Mouse (Mus musculus) liver, embryonic 12.5 days (tissue): ENCODE data around the gene Uimc1. TPM values are rescaled to one million over a fixed set of nuclear protein-coding genes. Genes with fewer than 3 reads are reported as not detected.
"Not testable (repeated sequence)": the region's sequence is repeated elsewhere in the genome, so short reads cannot be mapped to it uniquely, and the experiment has no call there.

ENCODE experiments used
- ATAC-seq: fragments of 200-750 bp; cut with Nextera tagmentation; 2 replicates; pipeline ENCODE4 v1.8.0; 2017; ENCODE audit warnings: moderate number of reproducible peaks, mild to moderate bottlenecking, moderate library complexity
- H3K27ac ChIP-seq: fragments of 300-500 bp; sonication (generic); 2 replicates; pipeline ENCODE4 v1.5.1; 2016; ENCODE audit warnings: mild to moderate bottlenecking
- H3K27me3 ChIP-seq: fragments of 300-500 bp; sonication (generic); replicated peaks from 2 replicates; pipeline ENCODE4 v1.6.1; 2016; ENCODE audit warnings: mild to moderate bottlenecking, moderate library complexity
- H3K36me3 ChIP-seq: fragments of 300-500 bp; sonication (generic); 2 replicates; pipeline ENCODE4 v1.6.1; 2016; ENCODE audit warnings: mild to moderate bottlenecking, moderate library complexity
- H3K4me1 ChIP-seq: fragments of 300-500 bp; sonication (generic); 2 replicates; pipeline ENCODE4 v1.6.1; 2016
- H3K4me2 ChIP-seq: fragments of 300-500 bp; sonication (generic); 2 replicates; pipeline ENCODE4 v1.6.1; 2016; ENCODE audit warnings: mild to moderate bottlenecking, moderate library complexity
- H3K4me3 ChIP-seq: fragments of 300-500 bp; sonication (generic); 2 replicates; pipeline ENCODE4 v1.5.1; 2016; ENCODE audit warnings: mild to moderate bottlenecking, moderate library complexity
- H3K9ac ChIP-seq: fragments of 300-500 bp; sonication (generic); 2 replicates; pipeline ENCODE4 v1.6.1; 2016; ENCODE audit warnings: mild to moderate bottlenecking, moderate library complexity
- H3K9me3 ChIP-seq: fragments of 300-500 bp; sonication (generic); replicated peaks from 2 replicates; pipeline ENCODE4 v1.6.1; 2016; ENCODE audit warnings: mild to moderate bottlenecking, moderate library complexity
- WGBS: fragments of 180-500 bp; shearing (Covaris S2); methylation state at CpG from one replicate; pipeline ENCODE4 v1.1.7; 2016; ENCODE audit not compliant: insufficient replicate concordance; 5-methylcytosine and 5-hydroxymethylcytosine counted together
- polyA plus RNA-seq: library from polyadenylated mRNA; unstranded; fragments of >200 nt; fragmentation: Nextera tagmentation; extraction: Ambion mirVana; gene quantifications from 2 replicates; pipeline ENCODE4 v1.2.1, GENCODE M21; 2016

The Uimc1 gene
- polyA plus RNA-seq, 1 experiment from 2014 or later = 18.4 TPM

DNA sequence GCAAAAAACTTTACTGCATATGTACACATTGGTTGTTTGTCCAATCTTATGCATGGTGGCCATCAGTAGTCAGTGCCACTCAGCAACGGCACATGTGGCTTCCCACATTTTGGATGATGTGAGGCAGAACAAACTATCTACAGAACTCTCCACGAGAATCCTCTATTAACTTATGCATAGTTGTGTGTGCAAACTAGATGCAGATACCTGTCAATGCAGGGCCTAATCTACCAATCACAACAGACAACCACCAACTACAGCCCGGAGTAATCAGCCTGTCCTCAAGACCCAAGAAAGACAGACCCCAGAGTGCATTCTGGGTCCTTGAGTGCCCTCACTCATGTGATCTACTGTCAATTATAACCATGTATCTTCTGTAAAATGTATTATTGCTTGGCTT, 2.3 kb upstream of the Uimc1 start:
- Histone ChIP-seq H3K4me3 (no peak overlapping the region), H3K4me1 (peaks cover 45% of the 10 kb centered on the region), H3K9me3 (0 out of 2 replicates have a peak, but pooled peaks cover 3% of the 10 kb centered on the region), H3K36me3 (peaks cover 5% of the 10 kb centered on the region), H3K27ac (no peak overlapping the region), H3K27me3 (no peaks in the 10 kb centered on the region), H3K9ac (no peak overlapping the region), H3K4me2 (no peak overlapping the region)
- WGBS = 88% methylated on average over 3 of the region's 3 CpGs
- no peak for ATAC-seq

DNA sequence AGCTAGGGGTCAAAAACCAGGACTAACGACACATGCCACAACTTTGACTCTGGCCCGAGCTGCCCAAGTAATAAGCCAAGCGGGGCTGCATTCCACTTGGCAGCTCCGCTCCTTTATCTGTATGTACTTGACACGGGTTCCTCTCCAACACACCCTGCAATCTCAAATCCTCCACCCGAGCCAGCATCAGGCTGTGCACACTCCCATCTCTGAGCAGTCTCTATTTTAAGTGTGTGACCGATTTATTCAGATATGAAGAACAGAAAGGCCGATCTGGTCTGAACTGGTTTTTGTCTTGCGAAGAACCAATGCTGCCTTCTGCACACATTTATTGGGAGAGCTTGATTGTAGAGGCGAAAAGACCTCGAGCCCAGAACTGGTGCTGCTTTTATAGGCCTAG, 1.5 kb upstream of the Uimc1 start:
- 80% methylated on average over 11 of the region's 11 CpGs for WGBS
- 0 out of 2 replicates have a peak, but pooled peaks cover 3% of the 10 kb centered on the region for H3K9me3 ChIP-seq
- H3K27ac ChIP-seq = no peak overlapping the region
- H3K4me3 ChIP-seq = no peak overlapping the region
- no peak overlapping the region for H3K9ac ChIP-seq
- no peaks in the 10 kb centered on the region for H3K27me3 ChIP-seq
- no peaks in the 10 kb centered on the region for H3K36me3 ChIP-seq
- H3K4me2 ChIP-seq = no peak overlapping the region
- peaks cover 37% of the 10 kb centered on the region for H3K4me1 ChIP-seq
- ATAC-seq = no peak

DNA sequence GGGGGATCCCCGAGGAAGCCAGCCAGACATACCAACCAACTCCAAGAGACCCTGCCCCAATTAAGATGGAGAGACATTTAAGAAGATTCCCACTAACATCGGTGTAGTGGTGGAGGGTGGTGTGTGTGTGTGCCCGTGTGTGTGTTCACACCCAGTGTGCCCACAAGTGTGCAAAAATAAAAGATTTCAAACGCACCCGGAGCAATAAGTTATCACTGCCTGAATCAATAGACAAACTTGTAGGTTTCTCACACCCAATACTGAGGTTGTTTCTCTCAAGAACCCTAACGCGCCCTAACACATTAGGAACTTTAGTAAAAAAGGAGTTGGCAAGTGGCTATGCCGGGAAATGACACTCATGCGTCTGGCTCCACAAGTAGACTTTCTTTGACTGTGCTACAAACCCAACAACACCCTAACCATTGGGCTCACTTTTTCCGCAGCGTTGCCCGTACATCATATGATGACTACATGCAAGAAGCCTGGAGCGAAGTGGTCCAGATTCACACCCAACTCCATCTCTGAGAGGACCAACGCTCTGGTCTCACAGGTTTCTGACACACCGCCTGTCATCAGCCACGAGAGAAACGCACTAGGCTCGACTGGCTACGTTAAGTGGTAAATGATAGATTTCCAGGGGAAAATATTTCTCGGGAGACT, 904 bp downstream of the Uimc1 start:
- peak overlapping the region; percentile 95 for H3K9ac ChIP-seq
- H3K27ac ChIP-seq = peak overlapping the region; percentile 94
- WGBS = 21% methylated on average over 20 of the region's 20 CpGs
- ATAC-seq = peak; percentile 12; the same call in 1 of the 2 replicates
- peak overlapping the region; percentile 87 for H3K4me3 ChIP-seq
- H3K4me1 ChIP-seq = peaks cover 23% of the 10 kb centered on the region
- no peaks in the 10 kb centered on the region for H3K27me3 ChIP-seq
- no peaks in the 10 kb centered on the region for H3K36me3 ChIP-seq
- H3K4me2 ChIP-seq = peak overlapping the region; percentile 75
- H3K9me3 ChIP-seq = 0 out of 2 replicates have a peak, but pooled peaks cover 3% of the 10 kb centered on the region

DNA sequence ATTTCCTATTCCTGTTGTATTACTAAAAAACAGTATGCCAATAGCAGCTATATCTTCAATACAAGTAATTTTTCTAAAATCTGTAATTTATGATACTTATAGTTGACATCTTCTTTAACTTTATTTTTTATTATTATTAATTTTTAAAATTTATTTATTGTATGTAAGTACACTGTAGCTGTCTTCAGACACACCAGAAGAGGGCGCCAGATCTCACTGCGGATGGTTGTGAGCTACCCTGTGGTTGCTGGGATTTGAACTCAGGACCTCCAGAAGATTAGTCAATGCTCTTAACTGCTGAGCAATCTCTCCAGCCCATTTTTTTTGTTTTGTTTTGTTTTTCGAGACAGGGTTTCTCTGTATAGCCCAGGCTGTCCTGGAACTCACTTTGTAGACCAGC, 2.3 kb downstream of the Uimc1 start:
- H3K9me3 ChIP-seq, H3K27ac ChIP-seq, H3K36me3 ChIP-seq, H3K4me2 ChIP-seq, H3K4me3 ChIP-seq, H3K27me3 ChIP-seq, ATAC-seq, H3K9ac ChIP-seq: not testable (repeated sequence)
- H3K4me1 ChIP-seq = peaks cover 15% of the 10 kb centered on the region
- 79% methylated on average over 3 of the region's 3 CpGs for WGBS

GRCm38 (mm10) chr13:55092588-55092987, 7.5 kb downstream of the Uimc1 start:
- H3K4me3 ChIP-seq = no peak overlapping the region
- H3K36me3 ChIP-seq = peaks cover 41% of the 10 kb centered on the region
- H3K4me1 ChIP-seq = peaks cover 3% of the 10 kb centered on the region; the same call in 1 of the 2 replicates
- no peak overlapping the region for H3K4me2 ChIP-seq
- no peak overlapping the region for H3K27ac ChIP-seq
- no peaks in the 10 kb centered on the region for H3K27me3 ChIP-seq
- no peak overlapping the region for H3K9ac ChIP-seq
- H3K9me3 ChIP-seq = no peaks in the 10 kb centered on the region
- no peak for ATAC-seq
- 87% methylated on average over 4 of the region's 4 CpGs for WGBS

DNA sequence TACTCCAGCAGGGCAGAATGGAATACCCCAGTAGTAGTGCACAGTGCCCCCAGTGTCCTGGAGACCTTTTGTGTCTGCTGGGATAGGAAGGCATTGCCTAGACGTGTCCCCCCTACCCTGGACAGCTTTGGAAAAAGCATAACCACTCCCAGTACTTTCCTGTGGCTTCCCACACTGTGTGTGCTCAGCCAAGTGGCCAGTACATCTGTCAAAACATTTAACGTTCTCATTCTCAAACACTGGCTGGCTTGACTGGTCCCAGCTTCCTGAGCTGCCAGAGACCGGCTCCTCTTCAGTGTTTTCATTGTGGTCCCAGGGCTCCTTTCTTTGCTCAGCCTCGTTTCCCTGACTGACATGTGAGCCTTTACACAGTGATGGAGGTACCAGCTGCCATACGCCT, 24.5 kb downstream of the Uimc1 start:
- WGBS = 72% methylated on average over 5 of the region's 5 CpGs
- no peaks in the 10 kb centered on the region for H3K27me3 ChIP-seq
- no peaks in the 10 kb centered on the region for H3K9me3 ChIP-seq
- H3K4me2 ChIP-seq = no peak overlapping the region
- H3K36me3 ChIP-seq = peaks cover 53% of the 10 kb centered on the region
- no peak for ATAC-seq
- no peaks in the 10 kb centered on the region for H3K4me1 ChIP-seq
- H3K27ac ChIP-seq = no peak overlapping the region
- H3K9ac ChIP-seq = no peak overlapping the region
- H3K4me3 ChIP-seq = no peak overlapping the region

- no peak overlapping the region for H3K27ac ChIP-seq
- no peak for ATAC-seq
- H3K9ac ChIP-seq = no peak overlapping the region
- 14% methylated on average over 3 of the region's 3 CpGs for WGBS
- H3K27me3 ChIP-seq = no peaks in the 10 kb centered on the region
- peaks cover 41% of the 10 kb centered on the region for H3K36me3 ChIP-seq
- no peak overlapping the region for H3K4me3 ChIP-seq
- H3K4me2 ChIP-seq = no peak overlapping the region
- no peaks in the 10 kb centered on the region for H3K9me3 ChIP-seq
- peaks cover 5% of the 10 kb centered on the region; the same call in 1 of the 2 replicates for H3K4me1 ChIP-seq
Observed at GRCm38 (mm10) chr13:55071322-55071721, 28.8 kb downstream of the Uimc1 start.

- no peak overlapping the region for H3K4me3 ChIP-seq
- no peak overlapping the region for H3K27ac ChIP-seq
- no peaks in the 10 kb centered on the region for H3K27me3 ChIP-seq
- ATAC-seq = no peak
- H3K9ac ChIP-seq = no peak overlapping the region
- H3K9me3 ChIP-seq = no peaks in the 10 kb centered on the region
- peaks cover 5% of the 10 kb centered on the region; the same call in 1 of the 2 replicates for H3K4me1 ChIP-seq
- no peak overlapping the region for H3K4me2 ChIP-seq
- 67% methylated on average over 7 of the region's 7 CpGs for WGBS
- H3K36me3 ChIP-seq = peaks cover 35% of the 10 kb centered on the region
Observed at GRCm38 (mm10) chr13:55069719-55070118, 30.4 kb downstream of the Uimc1 start.

DNA sequence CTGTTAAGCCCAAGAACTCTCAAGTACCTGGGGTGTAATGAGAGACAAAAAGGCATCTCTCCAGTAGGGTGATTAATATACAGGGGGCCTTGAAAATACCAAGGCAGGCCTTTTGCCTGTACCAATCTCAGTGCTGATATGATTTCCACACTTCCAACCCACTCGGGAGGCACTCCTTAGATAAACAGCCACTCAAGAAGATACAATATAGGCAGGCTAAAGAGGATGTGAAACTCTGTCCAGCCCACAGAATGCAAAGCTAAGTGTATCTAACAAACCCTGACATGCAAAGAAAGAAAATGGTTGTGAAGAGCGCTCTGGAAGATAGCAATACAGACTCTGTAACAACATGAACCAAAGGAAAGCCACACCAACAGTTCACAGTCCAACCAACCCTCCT, 36.8 kb downstream of the Uimc1 start:
- no peak overlapping the region for H3K27ac ChIP-seq
- H3K9me3 ChIP-seq = no peaks in the 10 kb centered on the region
- H3K4me2 ChIP-seq = no peak overlapping the region
- WGBS = 63% methylated on average over 2 of the region's 2 CpGs
- H3K9ac ChIP-seq = no peak overlapping the region
- H3K27me3 ChIP-seq = no peaks in the 10 kb centered on the region
- H3K36me3 ChIP-seq = peaks cover 36% of the 10 kb centered on the region
- 0 out of 2 replicates have a peak, but pooled peaks cover 2% of the 10 kb centered on the region for H3K4me1 ChIP-seq
- H3K4me3 ChIP-seq = no peak overlapping the region
- no peak for ATAC-seq

GRCm38 (mm10) chr13:55058042-55058441, 42.1 kb downstream of the Uimc1 start:
- ATAC-seq = no peak
- no peaks in the 10 kb centered on the region for H3K27me3 ChIP-seq

DNA sequence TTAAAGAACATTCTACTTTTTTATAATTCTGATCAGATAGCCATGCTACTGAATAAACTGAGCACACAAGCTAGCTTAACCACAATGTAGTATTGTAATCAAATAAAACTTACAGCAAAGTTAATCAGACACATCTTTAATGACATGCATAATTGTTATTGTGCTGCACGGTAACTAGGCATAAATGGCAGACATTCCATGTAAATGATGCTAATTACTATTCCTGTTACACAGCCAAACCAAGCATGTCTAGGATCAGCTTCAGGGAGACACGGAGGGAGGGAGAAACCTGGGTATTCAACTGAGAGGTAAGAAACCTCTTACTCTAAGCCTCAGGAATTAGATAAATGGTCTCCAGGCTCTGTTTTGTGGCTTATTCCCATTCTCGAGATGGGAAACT, 52.4 kb downstream of the Uimc1 start:
- Histone ChIP-seq H3K27me3 (no peaks in the 10 kb centered on the region), H3K27ac (no peak overlapping the region), H3K4me2 (no peak overlapping the region), H3K4me1 (no peaks in the 10 kb centered on the region), H3K9me3 (no peaks in the 10 kb centered on the region), H3K9ac (no peak overlapping the region), H3K36me3 (peaks cover 53% of the 10 kb centered on the region), H3K4me3 (no peak overlapping the region)
- no peak for ATAC-seq
- WGBS = 86% methylated on average over 3 of the region's 3 CpGs

More at GRCm38 (mm10) chr13:55058042-55058441, 42.1 kb downstream of the Uimc1 start:
- Histone ChIP-seq H3K4me1 (no peaks in the 10 kb centered on the region), H3K4me3 (no peak overlapping the region), H3K27ac (no peak overlapping the region), H3K9me3 (no peaks in the 10 kb centered on the region), H3K36me3 (peaks cover 42% of the 10 kb centered on the region), H3K9ac (no peak overlapping the region), H3K4me2 (no peak overlapping the region)
- 89% methylated on average over 2 of the region's 2 CpGs for WGBS

GRCm38 (mm10) chr13:55040016-55040415, 60.1 kb downstream of the Uimc1 start:
- Histone ChIP-seq H3K4me2 (no peak overlapping the region), H3K9ac (no peak overlapping the region), H3K4me1 (no peaks in the 10 kb centered on the region), H3K27me3 (no peaks in the 10 kb centered on the region), H3K36me3 (peaks cover 28% of the 10 kb centered on the region), H3K27ac (no peak overlapping the region), H3K9me3 (no peaks in the 10 kb centered on the region), H3K4me3 (no peak overlapping the region)
- ATAC-seq = no peak
- WGBS = 78% methylated on average over 2 of the region's 2 CpGs

DNA sequence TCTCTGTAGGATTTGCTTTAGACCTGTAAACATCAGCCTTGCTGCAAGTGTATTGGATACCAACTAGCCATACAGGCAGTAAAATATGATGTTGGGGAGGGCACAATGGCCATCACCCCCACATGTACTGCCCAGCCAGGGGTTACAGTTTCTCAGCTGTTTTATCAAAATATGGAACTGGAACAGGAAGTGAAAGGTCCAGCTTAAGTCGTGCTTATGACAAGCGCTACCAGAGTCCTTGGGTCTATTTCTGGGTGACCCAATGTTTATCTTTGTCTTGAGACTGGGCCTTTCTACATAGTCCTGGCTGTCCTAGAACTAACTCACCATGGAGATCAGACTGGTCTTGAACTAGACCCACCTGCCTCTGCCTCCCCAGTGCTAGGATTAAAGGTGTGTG, 75.9 kb downstream of the Uimc1 start:
- Histone ChIP-seq H3K36me3 (peaks cover 23% of the 10 kb centered on the region), H3K9ac (no peak overlapping the region), H3K27me3 (no peaks in the 10 kb centered on the region), H3K27ac (no peak overlapping the region), H3K4me1 (no peaks in the 10 kb centered on the region), H3K9me3 (no peaks in the 10 kb centered on the region), H3K4me2 (no peak overlapping the region), H3K4me3 (no peak overlapping the region)
- WGBS = 78% methylated on average over 2 of the region's 2 CpGs
- no peak for ATAC-seq
